Mouse (Mus musculus) B cell, adult (primary cell): ENCODE results near the gene Wtap. TPM values are rescaled to one million over a fixed set of nuclear protein-coding genes. Genes with fewer than 3 reads are reported as not detected.

ENCODE experiments used
- total RNA-seq: library from RNA; stranded (reverse); gene quantifications from 4 replicates; pipeline ENCODE4 v1.2.4, GENCODE M21; 2023; ENCODE audit not compliant: inconsistent age

Gene Wtap
- total RNA-seq, result 98.5 to 107 TPM (median 104 TPM) in 4 replicates

DNA sequence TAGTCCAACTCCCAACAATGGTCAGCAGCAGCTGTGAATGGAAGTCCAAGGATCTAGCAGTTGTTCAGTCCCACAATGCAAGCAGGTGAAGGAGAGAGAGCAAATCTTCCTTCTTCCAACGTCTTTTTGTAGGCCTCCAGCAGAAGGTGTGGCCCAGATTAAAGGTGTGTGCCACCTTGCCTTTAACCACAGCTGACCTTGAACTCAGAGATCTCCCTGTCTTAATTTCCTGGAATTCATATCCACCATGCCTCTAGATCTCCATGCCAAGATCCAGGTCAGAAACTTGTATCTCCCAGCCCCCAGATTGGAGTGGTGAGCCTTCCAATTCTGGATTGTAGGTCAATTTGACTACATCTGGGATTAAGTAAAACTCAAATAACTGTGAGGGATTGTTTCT, at the start of gene Wtap:
Wtap (minus strand) TSS at position 101 of the 400 bp plus-strand sequence.

DNA sequence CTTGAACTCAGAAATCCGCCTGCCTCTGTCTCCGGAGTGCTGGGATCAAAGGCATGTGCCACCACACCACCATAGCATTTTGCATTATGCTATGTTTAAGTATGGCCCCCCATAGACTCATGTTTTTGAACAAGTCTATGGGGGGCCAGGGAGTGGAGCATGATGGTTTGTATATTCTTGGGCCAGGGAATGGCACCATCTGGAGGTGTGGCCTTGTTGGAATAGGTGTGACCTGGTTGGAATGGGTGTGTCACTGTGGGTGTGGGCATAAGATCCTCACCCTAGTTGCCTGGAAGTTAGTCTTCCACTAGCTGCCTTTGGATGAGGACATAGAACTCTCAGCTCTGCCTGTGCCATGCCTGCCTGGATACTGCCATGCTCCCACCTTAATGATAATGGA, 12.6 kb upstream of the Wtap start, which contains the start of gene Sod2:
Sod2 (plus strand) TSS at position 301 of the 400 bp plus-strand sequence.

DNA sequence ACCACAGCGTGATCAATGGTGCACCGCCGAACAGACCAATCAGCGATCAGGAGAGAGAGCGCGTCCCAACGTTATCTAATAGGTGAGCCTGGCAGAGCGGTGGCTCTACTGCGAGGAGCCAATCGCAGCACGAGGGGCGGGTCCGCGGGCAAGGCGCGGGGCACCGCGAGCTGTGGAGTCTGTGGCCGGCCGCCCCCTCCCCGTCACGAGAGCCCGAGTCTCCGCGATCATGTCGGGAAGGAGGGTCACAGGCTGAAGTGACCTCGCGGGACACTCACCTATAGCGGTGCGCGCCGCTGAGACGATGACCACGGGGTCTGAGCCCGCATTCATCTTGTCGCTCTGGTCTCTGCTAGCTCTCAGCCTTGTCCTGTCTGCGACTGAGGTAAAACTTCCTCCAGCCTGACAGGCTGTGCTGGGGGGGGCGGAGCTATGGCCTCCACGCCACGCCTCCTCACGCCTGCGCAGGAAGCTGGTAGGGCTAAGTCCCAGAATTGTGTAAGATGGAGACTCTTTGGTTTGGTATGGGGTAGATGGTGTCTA, 33.6 kb downstream of the Wtap start, which contains the start of gene Acat2:
Acat2 (minus strand) TSS at position 417 of the 543 bp plus-strand sequence.

DNA sequence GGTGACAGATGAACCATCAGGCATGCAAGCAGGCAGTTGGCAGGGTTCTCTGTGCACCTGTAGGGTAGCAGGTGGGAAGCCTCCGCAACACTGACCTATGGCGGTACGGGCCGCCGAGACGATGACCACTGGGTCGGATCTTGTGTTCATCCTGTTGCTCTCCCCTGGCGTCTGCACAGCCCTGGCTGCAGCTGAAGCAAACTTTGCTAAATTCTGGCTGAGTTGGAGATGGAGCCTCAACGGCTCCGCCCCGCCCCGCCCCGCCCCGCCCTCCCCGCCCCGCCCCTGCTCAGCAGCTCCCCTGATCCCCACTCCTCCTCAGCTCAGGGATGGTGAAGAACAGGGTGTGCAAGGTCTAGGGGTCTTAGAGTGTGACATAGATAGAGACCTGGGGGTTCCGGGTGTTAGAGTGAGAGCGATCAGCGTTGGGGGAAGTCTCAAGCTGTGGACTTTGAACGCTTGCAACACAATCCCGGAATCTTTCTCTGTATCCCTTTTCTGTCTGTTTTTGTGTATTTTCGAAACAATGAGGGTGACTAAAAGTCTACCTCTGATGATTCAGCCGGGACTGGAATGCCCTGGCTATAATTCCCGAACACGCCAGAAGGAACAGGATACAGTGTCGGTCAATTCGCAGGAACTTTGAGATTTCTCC, 53.7 kb downstream of the Wtap start, which contains the start of gene Acat3:
Acat3 (minus strand) TSS at position 450 of the 655 bp plus-strand sequence.

Other genes starting within 250 kb of the Wtap start
- gene Igf2r, start 224.5 kb downstream of the Wtap start, total RNA-seq, result 11.0 to 11.7 TPM (median 11.1 TPM) in 4 replicates
- not detected in 4 replicates for gene Mas1, start 126.0 kb downstream of the Wtap start, total RNA-seq
- not detected in 4 replicates for gene Mrgprh, start 118.1 kb downstream of the Wtap start, total RNA-seq
- 0.66 to 5.4 TPM (median 1.2 TPM) in 4 replicates for gene Pnldc1, start 83.9 kb downstream of the Wtap start, total RNA-seq
- gene Tcp1, start 78.5 kb downstream of the Wtap start, total RNA-seq, result 233 to 257 TPM (median 233 TPM) in 4 replicates
- gene Mrpl18, start 77.8 kb downstream of the Wtap start, total RNA-seq, result 31.6 to 45.1 TPM (median 34.5 TPM) in 4 replicates
- 1.1 TPM in 1 of 4 replicates, not detected in the others for gene Acat3, start 53.6 kb downstream of the Wtap start, total RNA-seq
- 14.8 to 18.7 TPM (median 16.9 TPM) in 4 replicates for gene Acat2, start 33.4 kb downstream of the Wtap start, total RNA-seq
- 79.9 to 96.6 TPM (median 88.0 TPM) in 4 replicates for gene Sod2, start 12.7 kb upstream of the Wtap start, total RNA-seq
- gene Gpr31b, start 58.1 kb upstream of the Wtap start, total RNA-seq, result 0.70 TPM in 1 of 4 replicates, not detected in the others
- gene Tcp10b, start 66.9 kb upstream of the Wtap start, total RNA-seq, result not detected in 4 replicates
- 0.24 to 0.99 TPM (median 0.48 TPM) in 3 of 4 replicates, not detected in the other for gene Unc93a, start 137.6 kb upstream of the Wtap start, total RNA-seq
- gene Smok2a, start 227.0 kb upstream of the Wtap start, total RNA-seq, result not detected in 4 replicates
- not detected in 4 replicates for gene Smok2b, start 236.1 kb upstream of the Wtap start, total RNA-seq